Mouse (Mus musculus) lung, postnatal 4 days (tissue): Measurements from ENCODE around the gene Gm10424.
"Not testable (repeated sequence)": the region's sequence is repeated elsewhere in the genome, so short reads cannot be mapped to it uniquely, and the experiment has no call there.

Source experiments
- DNase-seq, 2 experiments: peaks; one replicate each; pipeline ENCODE4 v3.0.0; 2021

The Gm10424 gene

DNA sequence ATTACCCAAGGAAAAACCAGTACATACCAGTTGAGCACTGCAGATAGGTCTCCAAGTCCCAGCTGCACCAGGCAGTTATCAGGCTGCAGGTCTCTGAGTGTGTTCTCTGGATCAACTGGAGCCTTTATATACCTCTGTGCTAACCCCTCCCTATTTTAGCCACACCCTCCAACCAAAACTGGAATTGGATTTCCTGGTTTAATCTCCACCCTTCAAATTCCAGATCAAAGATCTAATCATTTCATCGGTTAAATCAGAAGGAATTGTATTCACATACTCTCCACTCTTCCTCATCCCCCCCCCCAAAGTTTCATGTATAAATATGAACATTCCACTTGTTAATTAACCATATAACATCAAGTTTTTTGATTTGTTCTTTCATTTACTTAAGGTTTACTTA, at the start of gene Gm10424:
Gene Gm10424, minus strand, starts transcription at position 101 of the 400 bp plus-strand sequence.
- not testable (repeated sequence) for DNase-seq

DNA sequence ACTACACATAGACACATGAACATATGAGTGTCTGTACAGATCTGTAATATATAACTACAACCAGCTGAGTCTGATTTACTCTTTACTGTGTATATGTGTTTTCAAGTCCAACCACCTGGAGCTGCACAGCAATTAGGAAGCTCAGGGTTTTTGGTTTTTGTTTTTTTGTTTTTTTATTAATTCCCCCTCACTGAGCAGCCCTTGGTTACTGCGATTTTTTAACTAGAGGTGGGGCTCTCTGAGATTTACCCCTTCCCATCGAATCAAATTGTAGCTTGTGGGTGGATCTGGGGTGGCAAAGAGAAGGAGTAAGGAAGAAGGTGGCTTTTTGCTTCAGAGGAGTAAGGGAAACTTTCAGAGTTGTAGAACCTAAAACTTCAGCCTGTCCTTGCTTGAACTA, 33.0 kb upstream of the Gm10424 start, which contains the start of gene Gm3259:
Gene Gm3259, plus strand, starts transcription at position 301 of the 400 bp plus-strand sequence.
- not testable (repeated sequence) for DNase-seq
